8 mouse cellular contexts compared by ENCODE assay signal in genomic region chr11:66985136-66985702, GRCm38 (mm10). TPM values are rescaled to one million over a fixed set of nuclear protein-coding genes. Genes with fewer than 3 reads are reported as not detected.
A peak's percentile ranks its signal among the peaks of the same experiment; 100 is the strongest.
DNase-seq lines count a peak whose midpoint lies in the region; ATAC-seq and TF ChIP-seq lines count a peak whose summit lies in the region.

No protein-coding gene starts in this region.

- TF ChIP-seq POLR2A in spleen, adult 2 months (IDR thresholded peaks at IDR 0.05; ENCODE audit: low read depth, low read length), result no peak

- H3K4me2 ChIP-seq in kidney, embryonic 16.5 days (replicated peaks; ENCODE audit: low read depth, low read length), result peak overlapping the region; percentile 78
- peak overlapping the region; percentile 59 for H3K4me2 ChIP-seq in midbrain, embryonic 12.5 days (replicated peaks)

- 0 out of 2 replicates have a peak, but pooled peaks have one; percentile 24 for ATAC-seq in granulocyte monocyte progenitor cell, adult 5-6 weeks (replicated peaks; ENCODE audit: poor library complexity, severe bottlenecking)
- ATAC-seq in kidney, embryonic 16.5 days (ENCODE audit: low FRiP score, low TSS enrichment), result no peak
- ATAC-seq in midbrain, embryonic 12.5 days (ENCODE audit: low FRiP score, low read depth), result no peak
- ATAC-seq in megakaryocyte-erythroid progenitor cell, adult 5-6 weeks (replicated peaks; ENCODE audit: low FRiP score, low TSS enrichment, poor library complexity, severe bottlenecking), result no peak; the same call in 1 of the 2 replicates

- no peaks in the 10 kb centered on the region for H3K36me3 ChIP-seq in spleen, adult 2 months (ENCODE audit: control insufficient read depth, insufficient read depth, low read length)
- no peaks in the 10 kb centered on the region for H3K36me3 ChIP-seq in kidney, embryonic 16.5 days (ENCODE audit: insufficient read depth, low read length)
- H3K36me3 ChIP-seq in midbrain, embryonic 12.5 days, result no peaks in the 10 kb centered on the region

- TF ChIP-seq CTCF in spleen, adult 2 months (IDR thresholded peaks at IDR 0.05; ENCODE audit: extremely low read depth, insufficient read depth, insufficient read length, insufficient replicate concordance), result no peak

- WGBS in spleen, adult 2 months, result 18% methylated on average over 11 of the region's 11 CpGs
- WGBS in kidney, embryonic 16.5 days, result 18% methylated on average over 11 of the region's 11 CpGs
- WGBS in midbrain, embryonic 12.5 days, result 32% methylated on average over 11 of the region's 11 CpGs

- no peak overlapping the region for H3K27ac ChIP-seq in spleen, adult 2 months (ENCODE audit: insufficient read depth, low read length)
- H3K27ac ChIP-seq in kidney, embryonic 16.5 days (ENCODE audit: low read length), result 0 out of 2 replicates have a peak overlapping the region, but pooled peaks have one; percentile 27
- peak overlapping the region; percentile 79; the same call in 1 of the 2 replicates for H3K27ac ChIP-seq in midbrain, embryonic 12.5 days (replicated peaks)

- H3K9ac ChIP-seq in kidney, embryonic 16.5 days (replicated peaks; ENCODE audit: low read length), result peak overlapping the region; percentile 65
- H3K9ac ChIP-seq in midbrain, embryonic 12.5 days (replicated peaks), result peak overlapping the region; percentile 44

- 0 out of 2 replicates have a peak, but pooled peaks cover 4% of the 10 kb centered on the region for H3K4me1 ChIP-seq in spleen, adult 2 months (ENCODE audit: control insufficient read depth, insufficient read depth, insufficient read length)
- peaks cover 15% of the 10 kb centered on the region for H3K4me1 ChIP-seq in kidney, embryonic 16.5 days (ENCODE audit: insufficient read depth, low read length)
- peaks cover 18% of the 10 kb centered on the region for H3K4me1 ChIP-seq in midbrain, embryonic 12.5 days

- no peaks in the 10 kb centered on the region for H3K9me3 ChIP-seq in kidney, embryonic 16.5 days (ENCODE audit: low read length)
- no peaks in the 10 kb centered on the region for H3K9me3 ChIP-seq in midbrain, embryonic 12.5 days

- H3K27me3 ChIP-seq in spleen, adult 2 months (ENCODE audit: control insufficient read depth, insufficient read depth, low read length), result no peaks in the 10 kb centered on the region
- H3K27me3 ChIP-seq in kidney, embryonic 16.5 days (ENCODE audit: insufficient read depth, low read length), result no peaks in the 10 kb centered on the region
- H3K27me3 ChIP-seq in midbrain, embryonic 12.5 days, result peaks cover 6% of the 10 kb centered on the region; the same call in 1 of the 2 replicates

- peak overlapping the region; percentile 53 for H3K4me3 ChIP-seq in spleen, adult 2 months (ENCODE audit: extremely low read depth, insufficient read depth, insufficient read length)
- peak overlapping the region; percentile 53 for H3K4me3 ChIP-seq in kidney, embryonic 16.5 days (ENCODE audit: low read length)
- peak overlapping the region; percentile 43 for H3K4me3 ChIP-seq in midbrain, embryonic 12.5 days

- no peak for DNase-seq in spleen, adult 2 months (ENCODE audit: low read depth in 1 of 2, low spot score in 2 of 2)
- DNase-seq in spleen, adult 12 weeks (ENCODE audit: low spot score), result no peak
- no peak for DNase-seq in layer of hippocampus, postnatal 36 days
- no peak for DNase-seq in yolk sac, embryonic 10.5 days (ENCODE audit: low spot score)

RNA-seq across cellular contexts. Expression of gene Tmem238l, which starts 28.8 kb away (rescaled TPM):
- polyA plus RNA-seq in spleen, adult 2 months (2012; rRNA removed), result not detected in 2 replicates
- not detected in 2 replicates for total RNA-seq in granulocyte monocyte progenitor cell, adult 5-6 weeks (2014; fragmentation: Nextera tagmentation)
- not detected in 2 replicates for total RNA-seq in granulocyte monocyte progenitor cell, adult 5-6 weeks (2017)
- polyA plus RNA-seq in kidney, embryonic 16.5 days (2015; fragmentation: Nextera tagmentation; extraction: Ambion mirVana), result 0.35 TPM in 1 of 2 replicates, not detected in the other
- polyA plus RNA-seq in midbrain, embryonic 12.5 days (2016; fragmentation: Nextera tagmentation; extraction: Ambion mirVana), result not detected in 2 replicates
- total RNA-seq in layer of hippocampus, postnatal 36 days (2021), result not detected
- total RNA-seq in megakaryocyte-erythroid progenitor cell, adult 5-6 weeks (2014; fragmentation: Nextera tagmentation), result not detected in 2 replicates
- total RNA-seq in megakaryocyte-erythroid progenitor cell, adult 5-6 weeks (2017), result not detected in 2 replicates

RNA-seq across cellular contexts. Expression of gene Tmem220, which starts 39.7 kb away (rescaled TPM):
- polyA plus RNA-seq in spleen, adult 2 months (2012; rRNA removed), result 0.65 and 0.79 TPM in 2 replicates
- total RNA-seq in granulocyte monocyte progenitor cell, adult 5-6 weeks (2014; fragmentation: Nextera tagmentation), result 1.5 and 2.1 TPM in 2 replicates
- 1.9 and 2.4 TPM in 2 replicates for total RNA-seq in granulocyte monocyte progenitor cell, adult 5-6 weeks (2017)
- polyA plus RNA-seq in kidney, embryonic 16.5 days (2015; fragmentation: Nextera tagmentation; extraction: Ambion mirVana), result 1.8 and 2.3 TPM in 2 replicates
- polyA plus RNA-seq in midbrain, embryonic 12.5 days (2016; fragmentation: Nextera tagmentation; extraction: Ambion mirVana), result 1.2 and 1.3 TPM in 2 replicates
- under 1 TPM; 0.42 to 0.56 TPM for total RNA-seq in layer of hippocampus, postnatal 36 days (2021)
- 1.0 TPM in 1 of 2 replicates, not detected in the other for total RNA-seq in megakaryocyte-erythroid progenitor cell, adult 5-6 weeks (2014; fragmentation: Nextera tagmentation)
- 1.1 TPM in 1 of 2 replicates, not detected in the other for total RNA-seq in megakaryocyte-erythroid progenitor cell, adult 5-6 weeks (2017)
